Mouse (Mus musculus): Measurements from ENCODE around the gene Brwd1. TPM values are rescaled to one million over a fixed set of nuclear protein-coding genes. Genes with fewer than 3 reads are reported as not detected.
"Not testable (repeated sequence)": the region's sequence is repeated elsewhere in the genome, so short reads cannot be mapped to it uniquely, and the experiment has no call there.

Gene Brwd1
- 100 to 1,000 TPM; 223 to 646 (median 374) TPM for total RNA-seq (2018; cell fraction: chromatin; rRNA removed)
- total RNA-seq (2018; cell fraction: cytosol; rRNA removed): 10 to 100 TPM; 15.1 to 51.1 (median 30.4) TPM
- 100 to 1,000 TPM in 21 of 26 experiments, 10 to 100 TPM in 5; 74.8 to 289 (median 129) TPM for total RNA-seq (2018; cell fraction: nucleus; rRNA removed)
- polyA plus RNA-seq (2018): 17.2 to 37.5 TPM (median 17.6 TPM) in 3 replicates

- WGBS (ENCODE audit: missing documents): 1% methylated on average over 52 of the region's 107 CpGs
- Histone ChIP-seq H3K36me3 (ENCODE audit: inconsistent target) (no peaks in the 10 kb centered on the region), H3K4me3 (ENCODE audit: inconsistent target) (peak within 1 kb of the TSS; percentile 33), H3K27ac (no peak within 1 kb of the TSS), H3K79me2 (ENCODE audit: inconsistent target) (peaks cover 37% of the 10 kb centered on the region; the same call in 1 of the 2 replicates)
These were observed at the start of gene Brwd1 for GRCm38 (mm10) chr16:96082301-96083178. Gene Brwd1, minus strand, starts transcription at chr16:96082526.

DNA sequence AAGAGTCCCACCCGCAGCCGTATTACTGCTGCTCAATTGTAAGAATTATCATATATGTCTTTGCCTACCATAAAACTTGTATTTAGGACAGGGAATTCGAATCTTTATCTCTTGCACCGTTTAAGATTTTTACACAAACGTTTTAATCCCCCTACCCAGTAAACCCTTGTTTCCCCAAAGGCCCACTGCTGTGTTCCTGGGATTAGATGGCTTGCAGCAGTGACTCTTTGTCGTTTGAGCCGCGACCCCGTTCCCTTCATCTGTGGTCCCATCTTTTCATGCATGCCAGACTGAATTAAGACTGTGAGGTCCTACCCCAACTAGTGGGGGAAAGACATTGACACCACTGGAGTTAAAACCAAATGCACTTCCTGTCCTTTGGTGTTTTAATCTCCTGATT, 46.1 kb upstream of the Brwd1 start:
- Histone ChIP-seq H3K27ac (peak overlapping the region; percentile 33), H3K4me3 (ENCODE audit: inconsistent target) (peak overlapping the region; percentile 51), H3K36me3 (ENCODE audit: inconsistent target) (peaks cover 13% of the 10 kb centered on the region), H3K79me2 (ENCODE audit: inconsistent target) (no peaks in the 10 kb centered on the region)
- WGBS (ENCODE audit: missing documents): 13% methylated on average over 9 of the region's 9 CpGs

DNA sequence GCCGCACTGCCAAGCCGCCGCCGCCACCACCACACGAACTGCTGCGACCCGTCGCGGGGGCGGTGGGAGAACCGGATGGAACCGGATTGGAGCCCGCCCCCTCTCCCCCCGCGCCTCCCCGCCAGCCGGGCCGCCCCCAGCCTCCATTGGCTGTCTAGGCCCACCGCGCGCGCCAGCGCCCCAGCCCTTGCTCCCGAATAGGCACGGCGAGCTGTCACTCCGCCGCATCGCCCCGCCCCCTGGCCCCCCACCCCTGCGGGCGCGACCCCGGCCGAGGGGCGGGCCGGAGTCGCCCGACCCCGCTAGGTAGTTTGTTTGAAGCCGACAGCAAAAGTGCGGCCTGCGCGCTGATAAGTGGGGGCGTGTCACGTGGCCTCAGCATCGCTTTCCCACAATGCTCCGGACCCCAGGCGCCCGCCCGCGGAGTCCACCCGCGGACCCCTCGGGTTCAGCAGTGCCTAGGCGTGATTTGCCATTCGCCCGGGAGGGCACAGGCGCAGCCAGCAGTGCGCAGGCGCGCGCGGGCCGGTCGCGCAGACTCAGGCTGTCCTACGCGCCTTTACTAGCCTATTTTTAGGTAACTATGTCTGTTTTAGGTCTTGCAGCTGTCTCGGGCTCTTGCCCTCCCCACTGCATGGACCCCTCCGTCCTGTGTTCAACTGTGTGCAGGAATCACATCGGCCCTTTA, 45.5 kb upstream of the Brwd1 start, which contains the start of gene Hmgn1:
TSS of gene Hmgn1 (minus strand) at position 73 of the 688 bp plus-strand sequence.
- WGBS (ENCODE audit: missing documents): under 1% methylated on average over 57 of the region's 72 CpGs
- Histone ChIP-seq H3K36me3 (ENCODE audit: inconsistent target) (peaks cover 16% of the 10 kb centered on the region), H3K4me3 (ENCODE audit: inconsistent target) (peak within 1 kb of the TSS; percentile 51), H3K79me2 (ENCODE audit: inconsistent target) (no peaks in the 10 kb centered on the region), H3K27ac (peak within 1 kb of the TSS; percentile 33)

GRCm38 (mm10) chr16:96127288-96127656, 44.9 kb upstream of the Brwd1 start:
- H3K36me3 ChIP-seq (ENCODE audit: inconsistent target): peaks cover 21% of the 10 kb centered on the region
- H3K79me2 ChIP-seq (ENCODE audit: inconsistent target): no peaks in the 10 kb centered on the region

DNA sequence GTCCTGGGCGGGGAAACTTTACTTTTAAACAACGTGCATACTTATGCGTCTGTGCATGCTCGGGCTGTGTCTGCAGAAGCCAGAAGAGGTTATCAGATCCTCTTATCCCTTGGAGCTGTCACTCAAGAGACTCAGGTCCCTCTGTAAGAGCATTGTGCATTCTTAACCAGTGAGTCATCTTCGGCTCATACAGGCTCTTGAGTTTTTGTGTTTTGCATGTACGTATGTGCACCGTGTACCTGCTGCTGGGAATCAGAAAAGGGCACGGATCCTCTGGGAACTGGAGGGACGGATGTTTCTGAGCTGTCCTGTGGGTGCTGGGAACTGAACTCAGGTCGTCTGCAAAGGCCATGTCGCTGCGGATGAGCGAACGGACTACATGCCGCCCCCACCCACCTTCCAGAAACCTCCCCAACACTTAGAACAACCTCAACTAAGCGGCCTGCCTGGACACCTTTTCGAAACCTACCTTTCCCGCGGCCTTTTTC, 44.4 kb upstream of the Brwd1 start:
- peaks cover 22% of the 10 kb centered on the region for H3K36me3 ChIP-seq (ENCODE audit: inconsistent target)
- H3K27ac ChIP-seq: no peak overlapping the region
- H3K79me2 ChIP-seq (ENCODE audit: inconsistent target): no peaks in the 10 kb centered on the region
- peak overlapping the region; percentile 40 for H3K4me3 ChIP-seq (ENCODE audit: inconsistent target)
- WGBS (ENCODE audit: missing documents): 27% methylated on average over 18 of the region's 19 CpGs

More at GRCm38 (mm10) chr16:96127288-96127656, 44.9 kb upstream of the Brwd1 start:
- Histone ChIP-seq H3K27ac (no peak overlapping the region), H3K4me3 (ENCODE audit: inconsistent target) (peak overlapping the region; percentile 40; the same call in 1 of the 2 replicates)
- WGBS (ENCODE audit: missing documents): 1% methylated on average over 33 of the region's 52 CpGs

DNA sequence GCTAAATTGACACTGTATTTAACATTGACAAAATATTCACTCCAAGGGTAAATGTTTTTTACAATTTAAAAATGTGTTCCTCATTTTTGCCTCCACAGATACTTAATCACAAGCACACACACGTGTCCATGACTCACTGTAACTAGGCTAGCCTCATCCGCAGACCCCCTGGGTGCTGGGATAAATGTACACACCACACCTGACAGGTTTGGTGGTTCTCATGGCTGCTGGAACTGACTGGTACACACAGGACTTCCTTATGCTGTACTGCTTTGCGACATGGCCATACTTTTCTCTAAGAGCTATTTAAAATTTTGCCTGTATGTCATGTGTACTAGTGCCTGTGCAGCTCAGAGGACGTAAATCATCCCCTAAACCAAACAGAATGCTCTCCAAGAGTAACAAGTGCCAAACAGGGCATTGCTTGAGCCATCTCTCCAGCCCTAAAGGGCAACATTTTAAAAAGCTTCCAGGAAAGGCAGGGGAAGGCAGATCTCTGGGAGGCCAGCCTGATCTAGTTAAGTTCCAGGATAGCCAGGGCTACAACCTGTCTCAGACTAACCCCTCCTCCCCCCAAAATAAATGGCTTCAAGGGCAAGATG, 37.8 kb upstream of the Brwd1 start:
- Histone ChIP-seq H3K27ac (no peak overlapping the region), H3K79me2 (ENCODE audit: inconsistent target) (no peaks in the 10 kb centered on the region), H3K36me3 (ENCODE audit: inconsistent target) (peaks cover 22% of the 10 kb centered on the region), H3K4me3 (ENCODE audit: inconsistent target) (no peak overlapping the region)
- 73% methylated on average over 4 of the region's 4 CpGs for WGBS (ENCODE audit: missing documents)

DNA sequence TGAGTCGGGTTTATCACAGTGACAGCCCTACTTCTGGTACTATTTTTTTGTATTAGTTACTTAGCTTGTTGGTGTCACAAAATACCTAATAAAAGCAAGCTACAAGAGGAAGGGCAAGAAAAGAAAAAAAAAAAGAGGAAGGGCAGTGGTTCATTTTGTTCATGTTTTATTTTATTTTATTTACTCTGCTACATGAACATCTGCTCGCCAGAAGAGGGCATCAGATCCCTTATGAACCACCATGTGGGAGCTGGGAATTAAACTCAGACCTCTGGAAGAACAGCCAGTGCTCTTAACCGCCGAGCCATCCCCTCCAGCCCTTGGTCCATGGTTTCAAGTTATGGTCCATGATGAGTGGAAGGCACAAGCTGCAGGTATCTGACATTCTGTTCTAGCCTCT, 32.4 kb upstream of the Brwd1 start:
- no peaks in the 10 kb centered on the region for H3K79me2 ChIP-seq (ENCODE audit: inconsistent target)
- H3K36me3 ChIP-seq (ENCODE audit: inconsistent target): no peaks in the 10 kb centered on the region
- 61% methylated on average over 4 of the region's 4 CpGs for WGBS (ENCODE audit: missing documents)

DNA sequence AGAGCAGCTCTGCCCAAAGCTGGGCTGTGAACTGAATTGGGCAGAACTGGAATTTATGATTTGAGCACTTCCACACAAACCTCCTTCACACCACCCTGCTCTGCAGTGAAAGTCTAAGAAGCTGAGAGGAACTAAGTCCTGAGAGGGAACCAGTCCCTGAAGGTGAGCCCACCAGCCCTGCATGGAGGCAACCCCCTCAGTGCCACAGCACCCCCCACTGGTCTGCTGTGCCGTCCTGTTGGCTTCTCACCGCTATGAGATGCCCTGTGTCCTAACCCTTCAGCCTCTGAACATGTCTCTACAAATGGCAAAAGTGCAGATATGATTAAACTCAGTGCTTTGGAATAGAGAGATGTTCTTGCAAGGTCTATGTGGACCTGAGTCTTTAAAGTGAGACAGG, 30.4 kb upstream of the Brwd1 start:
- WGBS (ENCODE audit: missing documents): 52% methylated on average over 2 of the region's 2 CpGs
- no peak overlapping the region for H3K27ac ChIP-seq

More for the DNA sequence above, 32.4 kb upstream of the Brwd1 start:
- no peak overlapping the region for H3K4me3 ChIP-seq (ENCODE audit: inconsistent target)
- no peak overlapping the region for H3K27ac ChIP-seq

DNA sequence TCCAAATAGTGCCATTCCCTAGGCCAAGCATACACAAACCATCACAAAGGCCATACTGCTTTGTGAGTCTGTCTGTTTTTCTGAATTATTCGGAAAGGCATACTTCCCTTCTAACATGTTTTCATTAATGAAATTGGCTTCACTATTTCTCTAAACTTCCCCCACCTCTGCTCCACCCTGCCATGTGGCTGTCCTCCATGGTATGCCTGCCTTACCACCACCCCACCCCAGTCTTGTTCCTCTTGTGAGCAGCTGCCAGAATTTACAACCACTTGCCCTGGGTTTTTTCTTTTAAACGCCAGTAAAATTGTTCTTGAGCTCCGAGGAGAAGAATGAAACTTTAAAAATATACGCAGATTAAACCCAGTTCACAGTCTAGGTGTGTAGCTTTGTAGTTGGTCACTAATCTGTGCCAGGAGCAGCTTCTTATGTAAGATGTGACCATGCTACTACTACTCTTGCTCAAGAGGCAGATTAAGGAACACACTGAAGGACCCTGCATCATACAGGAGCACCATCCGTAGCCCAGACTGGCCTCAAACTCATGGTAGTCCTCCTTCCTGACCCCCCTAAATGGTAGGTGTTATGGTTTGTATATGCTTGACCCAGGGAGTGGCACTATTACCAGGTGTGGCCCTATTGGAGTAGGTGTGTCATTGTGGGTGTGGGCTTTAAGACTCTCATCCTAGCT, 28.5 kb upstream of the Brwd1 start:
- no peak overlapping the region for H3K4me3 ChIP-seq (ENCODE audit: inconsistent target)
- no peaks in the 10 kb centered on the region for H3K36me3 ChIP-seq (ENCODE audit: inconsistent target)
- 30% methylated on average over 5 of the region's 5 CpGs for WGBS (ENCODE audit: missing documents)
- no peaks in the 10 kb centered on the region for H3K79me2 ChIP-seq (ENCODE audit: inconsistent target)
- H3K27ac ChIP-seq: no peak overlapping the region

More for the DNA sequence above, 30.4 kb upstream of the Brwd1 start:
- H3K79me2 ChIP-seq (ENCODE audit: inconsistent target): no peaks in the 10 kb centered on the region
- H3K36me3 ChIP-seq (ENCODE audit: inconsistent target): no peaks in the 10 kb centered on the region
- no peak overlapping the region for H3K4me3 ChIP-seq (ENCODE audit: inconsistent target)

- H3K4me3 ChIP-seq (ENCODE audit: inconsistent target): no peak overlapping the region
- WGBS (ENCODE audit: missing documents): 66% methylated on average over 4 of the region's 4 CpGs
- no peak overlapping the region for H3K27ac ChIP-seq
- no peaks in the 10 kb centered on the region for H3K36me3 ChIP-seq (ENCODE audit: inconsistent target)
- no peaks in the 10 kb centered on the region for H3K79me2 ChIP-seq (ENCODE audit: inconsistent target)
These were observed 27.3 kb upstream of the Brwd1 start for GRCm38 (mm10) chr16:96109673-96110072.

DNA sequence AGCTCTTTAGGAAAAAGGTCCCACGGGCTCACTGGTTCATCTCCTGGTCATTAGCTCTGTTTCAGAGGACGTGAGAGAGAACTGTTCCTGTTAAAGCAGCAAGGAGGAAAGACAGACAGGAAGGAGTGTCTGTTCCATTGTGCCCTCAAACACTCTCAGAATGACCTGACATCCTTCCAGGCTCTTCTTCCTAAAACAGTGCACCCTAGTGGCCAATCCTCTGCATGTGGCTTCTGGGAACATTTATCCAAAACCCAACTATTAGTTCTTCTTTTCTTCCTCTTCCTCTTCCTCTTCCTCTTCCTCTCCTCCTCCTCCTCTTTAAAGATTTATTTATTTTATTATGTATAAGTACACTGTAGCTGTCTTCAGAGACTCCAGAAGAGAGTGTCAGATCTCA, 20.7 kb upstream of the Brwd1 start:
- Histone ChIP-seq H3K36me3 (ENCODE audit: inconsistent target) (no peaks in the 10 kb centered on the region), H3K79me2 (ENCODE audit: inconsistent target) (no peaks in the 10 kb centered on the region), H3K27ac (no peak overlapping the region), H3K4me3 (ENCODE audit: inconsistent target) (no peak overlapping the region)
- 47% methylated on average over 2 of the region's 2 CpGs for WGBS (ENCODE audit: missing documents)

DNA sequence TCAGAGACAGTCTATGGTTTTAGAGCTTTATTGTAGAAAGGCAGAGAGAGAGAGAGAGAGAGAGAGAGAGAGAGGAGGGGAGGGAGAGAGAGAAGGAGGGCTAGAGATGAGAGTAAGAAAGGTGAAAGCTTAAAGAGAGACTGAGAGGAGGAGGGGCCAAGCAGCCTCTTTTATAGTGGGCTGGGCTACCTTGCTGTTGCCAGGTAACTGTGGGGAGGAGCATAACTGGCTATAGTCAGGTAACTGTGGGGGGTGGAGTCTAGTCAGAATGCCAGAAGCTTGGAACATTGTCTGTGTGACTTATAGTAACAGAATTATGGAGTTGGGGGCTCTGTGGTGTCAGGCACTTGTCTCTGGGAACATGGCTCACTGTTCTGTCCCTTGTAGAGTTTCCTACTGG, 15.5 kb upstream of the Brwd1 start:
- not testable (repeated sequence) for H3K4me3 ChIP-seq (ENCODE audit: inconsistent target); H3K36me3 ChIP-seq (ENCODE audit: inconsistent target); H3K27ac ChIP-seq; H3K79me2 ChIP-seq (ENCODE audit: inconsistent target)

DNA sequence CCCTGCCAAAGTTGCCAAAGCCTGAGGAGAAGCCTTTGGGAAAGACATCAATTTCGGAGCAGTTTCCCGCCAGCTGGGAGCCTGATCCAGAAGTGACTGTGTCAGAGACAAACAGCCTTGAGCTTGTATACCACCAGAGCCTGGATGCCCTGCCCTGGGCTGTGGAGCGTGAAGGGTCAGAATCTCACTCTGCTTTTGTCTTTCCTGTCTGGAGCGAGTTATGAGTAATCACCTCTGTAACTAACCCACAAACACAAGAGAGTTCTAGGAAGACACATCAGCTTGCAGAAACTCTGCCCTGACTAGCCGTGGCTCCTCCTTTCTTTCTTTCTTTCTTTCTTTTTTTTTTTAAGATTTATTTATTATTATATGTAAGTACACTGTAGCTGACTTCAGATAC, 13.6 kb upstream of the Brwd1 start:
- H3K27ac ChIP-seq: no peak overlapping the region
- no peaks in the 10 kb centered on the region for H3K36me3 ChIP-seq (ENCODE audit: inconsistent target)
- no peak overlapping the region for H3K4me3 ChIP-seq (ENCODE audit: inconsistent target)
- no peaks in the 10 kb centered on the region for H3K79me2 ChIP-seq (ENCODE audit: inconsistent target)
- 89% methylated on average over 5 of the region's 5 CpGs for WGBS (ENCODE audit: missing documents)

Measured in macrophage (primary cell).